Mouse (Mus musculus) bone marrow macrophage, adult 2 months (primary cell): ENCODE measurements around the gene Smarcad1.

Source experiments
- CTCF ChIP-seq: IDR thresholded peaks from 2 replicates; pipeline ENCODE4 v1.5.1; 2012; ENCODE audit warnings: low read depth, mild to moderate bottlenecking, low read length, moderate library complexity
- POLR2A ChIP-seq: IDR thresholded peaks from 2 replicates; pipeline ENCODE4 v1.6.1; 2012; ENCODE audit warnings: mild to moderate bottlenecking, low read depth, low read length, borderline replicate concordance

GRCm38 (mm10) chr6:65132376-65132775 is 90.0 kb downstream of the Smarcad1 start:
- TF ChIP-seq POLR2A: no peak
- TF ChIP-seq CTCF: no peak
